Mouse (Mus musculus) adrenal gland, adult 2 months (tissue): ENCODE data around the gene Nup37. TPM values are rescaled to one million over a fixed set of nuclear protein-coding genes. Genes with fewer than 3 reads are reported as not detected.

Source experiments
- DNase-seq: peaks from one replicate; pipeline ENCODE4 v3.0.0; 2021
- polyA plus RNA-seq: library from polyadenylated mRNA; depleted of rRNA; stranded (reverse); fragments of >200 nt; gene quantifications from 2 replicates; pipeline ENCODE4 v1.2.3, GENCODE M21; 2012; rRNA removed
- total RNA-seq, 2 experiments: library from RNA; stranded (reverse); gene quantifications; 2 replicates each; pipeline ENCODE4 v1.2.3; 2021

The Nup37 gene
- total and polyA plus RNA-seq, 3 experiments: 0.95 to 12.0 (median 7.1) TPM

GRCm38 (mm10) chr10:88227962-88228361 is 81.2 kb downstream of the Nup37 start:
- no peak for DNase-seq

Other genes with a start within 250 kb of the Nup37 start
- gene Pmch, start 55.9 kb upstream of the Nup37 start, total RNA-seq: not detected
- gene Pmch, start 55.9 kb upstream of the Nup37 start, polyA plus RNA-seq: not detected in 2 replicates
- gene Parpbp, start 51 bp upstream of the Nup37 start, total RNA-seq: under 1 TPM; 0.62 to 0.89 TPM
- gene Parpbp, start 51 bp upstream of the Nup37 start, polyA plus RNA-seq: 0.12 and 0.20 TPM in 2 replicates
- gene Washc3, start 54.1 kb downstream of the Nup37 start, total RNA-seq: 10 to 100 TPM; 52.5 to 55.0 TPM
- gene Washc3, start 54.1 kb downstream of the Nup37 start, polyA plus RNA-seq: 3.8 and 6.2 TPM in 2 replicates
- gene Dram1, start 232.1 kb downstream of the Nup37 start, total RNA-seq: 10 to 100 TPM; 10.2 to 23.5 TPM
- gene Dram1, start 232.1 kb downstream of the Nup37 start, polyA plus RNA-seq: 18.1 and 39.3 TPM in 2 replicates
- gene Gnptab, start 232.1 kb downstream of the Nup37 start, total RNA-seq: 10 to 100 TPM; 31.1 to 36.3 TPM
- 4.6 and 4.7 TPM in 2 replicates for gene Gnptab, start 232.1 kb downstream of the Nup37 start, polyA plus RNA-seq